Comparison of ENCODE assay signal across 13 mouse cellular contexts in genomic region chr1:133693536-133694114, GRCm38 (mm10). TPM values are rescaled to one million over a fixed set of nuclear protein-coding genes. Genes with fewer than 3 reads are reported as not detected.
DNase-seq lines count a peak whose midpoint lies in the region; ATAC-seq and TF ChIP-seq lines count a peak whose summit lies in the region.
"Had no signal": no experiment of that assay in that cellular context is flagged by ENCODE, and none has a peak within 500 bp of the region (broad histone marks: within the 10 kb centered on the region; RNA-seq: fewer than 3 reads in every experiment).

No protein-coding gene starts in this region.

- H3K27ac ChIP-seq in heart, embryonic 10.5 days: peak overlapping the region; percentile 87
- peak overlapping the region; percentile 86 for H3K27ac ChIP-seq in liver, adult 2 months (replicated peaks; ENCODE audit: insufficient read depth, low read depth, low read length)
- H3K27ac ChIP-seq in bone marrow, adult 2 months (ENCODE audit: control insufficient read depth, insufficient read depth, low read depth, low read length, poor library complexity): 0 out of 2 replicates have a peak overlapping the region, but pooled peaks have one; percentile 6
- H3K27ac ChIP-seq in liver, embryonic 16.5 days (ENCODE audit: low read length): peak overlapping the region; percentile 40
- H3K27ac ChIP-seq: layer of hippocampus, adult 2 months had no signal

- H3K27me3 ChIP-seq in heart, embryonic 10.5 days (ENCODE audit: insufficient read depth, poor library complexity, severe bottlenecking): no peaks in the 10 kb centered on the region
- no peaks in the 10 kb centered on the region for H3K27me3 ChIP-seq in liver, adult 2 months (ENCODE audit: control insufficient read depth, insufficient read depth, low read length)
- no peaks in the 10 kb centered on the region for H3K27me3 ChIP-seq in liver, embryonic 16.5 days (ENCODE audit: control insufficient read depth, insufficient read depth, low read depth, low read length)

- no peaks in the 10 kb centered on the region for H3K9me3 ChIP-seq in heart, embryonic 10.5 days
- no peaks in the 10 kb centered on the region for H3K9me3 ChIP-seq in liver, embryonic 16.5 days (replicated peaks; ENCODE audit: control insufficient read depth, low read length)

- no peak for DNase-seq in heart, embryonic 10.5 days (ENCODE audit: low spot score)
- DNase-seq in heart, postnatal 4 days: no peak
- DNase-seq in liver, adult 2 months (ENCODE audit: extremely low read depth, low read depth, low spot score): no peak
- no peak for DNase-seq in liver
- no peak for DNase-seq in urinary bladder, postnatal 10 days (ENCODE audit: low spot score)
- no peak for DNase-seq in left cerebral cortex, adult 9 months (ENCODE audit: low spot score in 2 of 2)
- DNase-seq: cerebellum, postnatal 14 days; right cerebral cortex, postnatal 4 days; thymus, adult 2 months had no signal

- 0 out of 2 replicates have a peak overlapping the region, but pooled peaks have one; percentile 10 for H3K4me2 ChIP-seq in liver, embryonic 16.5 days (ENCODE audit: low read depth, low read length)

- no peak overlapping the region for H3K4me3 ChIP-seq in heart, embryonic 10.5 days
- H3K4me3 ChIP-seq in liver, adult 2 months (ENCODE audit: insufficient read depth, low read depth, low read length): no peak overlapping the region
- H3K4me3 ChIP-seq in bone marrow, adult 2 months (replicated peaks; ENCODE audit: control insufficient read depth, low read depth, low read length): no peak overlapping the region
- H3K4me3 ChIP-seq in liver, embryonic 16.5 days (ENCODE audit: low read depth, low read length): no peak overlapping the region
- H3K4me3 ChIP-seq: layer of hippocampus, adult 2 months; myocyte had no signal

- no peak for TF ChIP-seq CTCF in liver, adult 2 months (IDR thresholded peaks at IDR 0.05; ENCODE audit: low read depth, low read length)
- TF ChIP-seq CTCF in bone marrow, adult 2 months (IDR thresholded peaks at IDR 0.05; ENCODE audit: control insufficient read depth, insufficient read depth, low read length): no peak

- no peak for TF ChIP-seq POLR2A in liver, adult 2 months (IDR thresholded peaks at IDR 0.05; ENCODE audit: extremely low read depth, insufficient read depth, low read length)
- no peak for TF ChIP-seq POLR2A in bone marrow, adult 2 months (IDR thresholded peaks at IDR 0.05; ENCODE audit: borderline replicate concordance, control insufficient read depth, low read depth, low read length)

- peak overlapping the region; percentile 17; the same call in 1 of the 2 replicates for H3K9ac ChIP-seq in liver, adult 2 months (ENCODE audit: low read depth, low read length)
- H3K9ac ChIP-seq in liver, embryonic 16.5 days (ENCODE audit: low read depth, low read length): no peak overlapping the region

- peaks cover 49% of the 10 kb centered on the region for H3K4me1 ChIP-seq in heart, embryonic 10.5 days
- H3K4me1 ChIP-seq in liver, adult 2 months (ENCODE audit: control insufficient read depth, insufficient read depth, low read length): peaks cover 26% of the 10 kb centered on the region
- H3K4me1 ChIP-seq in bone marrow, adult 2 months (ENCODE audit: control insufficient read depth, insufficient read depth, low read length): peaks cover 9% of the 10 kb centered on the region
- H3K4me1 ChIP-seq in liver, embryonic 16.5 days (ENCODE audit: control insufficient read depth, low read depth, low read length): peaks cover 7% of the 10 kb centered on the region

- 58% methylated on average over 11 of the region's 11 CpGs for WGBS in heart, embryonic 10.5 days
- WGBS in liver, adult 2 months: 72% methylated on average over 11 of the region's 11 CpGs
- WGBS in bone marrow, adult 2 months: 83% methylated on average over 11 of the region's 11 CpGs
- WGBS in liver, embryonic 16.5 days (ENCODE audit: insufficient replicate concordance): 71% methylated on average over 11 of the region's 11 CpGs

- H3K79me2 ChIP-seq in liver, adult 2 months (ENCODE audit: control insufficient read depth, insufficient read depth, low read length): no peaks in the 10 kb centered on the region

- no peak for ATAC-seq in liver, embryonic 16.5 days (ENCODE audit: low read depth)

- no peaks in the 10 kb centered on the region for H3K36me3 ChIP-seq in heart, embryonic 10.5 days
- no peaks in the 10 kb centered on the region for H3K36me3 ChIP-seq in liver, adult 2 months (ENCODE audit: control insufficient read depth, insufficient read depth, low read length)
- no peaks in the 10 kb centered on the region for H3K36me3 ChIP-seq in liver, embryonic 16.5 days (ENCODE audit: control insufficient read depth, insufficient read depth)

RNA-seq across cellular contexts. Expression of gene Lax1, which starts 3.7 kb away (rescaled TPM):
- 0.26 and 0.53 TPM in 2 replicates for polyA plus RNA-seq in heart, embryonic 10.5 days (2016; fragmentation: Nextera tagmentation; extraction: Ambion mirVana)
- total RNA-seq in heart, postnatal 4 days (2021): under 1 TPM; 0.41 TPM
- 0.28 and 0.34 TPM in 2 replicates for total RNA-seq in liver, adult 2 months (2014; rRNA removed)
- 0.19 and 0.27 TPM in 2 replicates for polyA plus RNA-seq in liver, adult 2 months (2012; rRNA removed)
- 9.5 and 16.1 TPM in 2 replicates for polyA plus RNA-seq in bone marrow, adult 2 months (2011; ENCODE audit: insufficient read depth, insufficient read length, low replicate concordance, missing spikeins)
- polyA plus RNA-seq in liver, embryonic 16.5 days (2015; fragmentation: Nextera tagmentation; extraction: Ambion mirVana): 0.51 and 0.78 TPM in 2 replicates

RNA-seq across cellular contexts. Expression of gene Gm38394, which starts 32.5 kb away (rescaled TPM):
- polyA plus RNA-seq in heart, embryonic 10.5 days (2016; fragmentation: Nextera tagmentation; extraction: Ambion mirVana): 4.5 TPM in 2 replicates
- total RNA-seq in heart, postnatal 4 days (2021): 10 to 100 TPM; 37.3 to 40.5 TPM
- 9.5 and 9.6 TPM in 2 replicates for total RNA-seq in liver, adult 2 months (2014; rRNA removed)
- 1.2 and 1.8 TPM in 2 replicates for polyA plus RNA-seq in liver, adult 2 months (2012; rRNA removed)
- polyA plus RNA-seq in bone marrow, adult 2 months (2011; ENCODE audit: insufficient read depth, insufficient read length, low replicate concordance, missing spikeins): 9.1 and 13.1 TPM in 2 replicates
- polyA plus RNA-seq in liver, embryonic 16.5 days (2015; fragmentation: Nextera tagmentation; extraction: Ambion mirVana): 1.4 TPM in 2 replicates

RNA-seq across cellular contexts. Expression of gene Zbed6, which starts 32.9 kb away (rescaled TPM):
- not detected in 2 replicates for polyA plus RNA-seq in heart, embryonic 10.5 days (2016; fragmentation: Nextera tagmentation; extraction: Ambion mirVana)
- total RNA-seq in heart, postnatal 4 days (2021): 10 to 100 TPM; 13.4 to 14.3 TPM
- 9.4 and 17.0 TPM in 2 replicates for total RNA-seq in liver, adult 2 months (2014; rRNA removed)
- 1.5 and 2.0 TPM in 2 replicates for polyA plus RNA-seq in liver, adult 2 months (2012; rRNA removed)
- polyA plus RNA-seq in bone marrow, adult 2 months (2011; ENCODE audit: insufficient read depth, insufficient read length, low replicate concordance, missing spikeins): not detected in 2 replicates
- polyA plus RNA-seq in liver, embryonic 16.5 days (2015; fragmentation: Nextera tagmentation; extraction: Ambion mirVana): not detected in 2 replicates

Comparison
In these comparisons a context has a peak if more than half of its experiments do, and no peak if none do; other contexts are left out.
1. H3K27ac ChIP-seq: peak in every context shown above with its lines; median percentile 87 in heart, embryonic 10.5 days; 86 in liver, adult 2 months; 40 in liver, embryonic 16.5 days; 6 in bone marrow, adult 2 months.